Mouse (Mus musculus) gastrocnemius, postnatal 10 days (tissue): ENCODE results near the gene Ptgfrn. TPM values are rescaled to one million over a fixed set of nuclear protein-coding genes. Genes with fewer than 3 reads are reported as not detected.

Experiments used
- DNase-seq: peaks from one replicate; pipeline ENCODE4 v3.0.0; 2021; ENCODE audit warnings: mixed read lengths
- total RNA-seq, 2 experiments: library from RNA; stranded (reverse); gene quantifications; 2 replicates each; pipeline ENCODE4 v1.2.3; 2021

Ptgfrn gene
- total RNA-seq, 2 experiments from 2014 or later = 49.3 to 59.3 TPM

GRCm38 (mm10) chr3:101078344-101078743 is 31.7 kb downstream of the Ptgfrn start:
- peak; percentile 57 for DNase-seq

- no peak for DNase-seq
These were observed 32.4 kb downstream of the Ptgfrn start for GRCm38 (mm10) chr3:101077710-101078100.

GRCm38 (mm10) chr3:101076966-101077709 is 32.9 kb downstream of the Ptgfrn start:
- DNase-seq = no peak

- DNase-seq = no peak
These were observed 34.2 kb downstream of the Ptgfrn start for GRCm38 (mm10) chr3:101075866-101076265.

- DNase-seq = no peak
These were observed 36.7 kb downstream of the Ptgfrn start for GRCm38 (mm10) chr3:101073384-101073783.

- DNase-seq = no peak
These were observed 37.4 kb downstream of the Ptgfrn start for GRCm38 (mm10) chr3:101072506-101073215.

GRCm38 (mm10) chr3:101071576-101071975 is 38.5 kb downstream of the Ptgfrn start:
- no peak for DNase-seq

GRCm38 (mm10) chr3:101070796-101071235 is 39.3 kb downstream of the Ptgfrn start:
- no peak for DNase-seq

- DNase-seq = peak; percentile 70
These were observed 39.8 kb downstream of the Ptgfrn start for GRCm38 (mm10) chr3:101070230-101070795.

- DNase-seq = no peak
These were observed 41.4 kb downstream of the Ptgfrn start for GRCm38 (mm10) chr3:101068701-101069100.

GRCm38 (mm10) chr3:101066175-101066574 is 43.9 kb downstream of the Ptgfrn start:
- no peak for DNase-seq

GRCm38 (mm10) chr3:101061865-101062585 is 48.1 kb downstream of the Ptgfrn start:
- no peak for DNase-seq

- no peak for DNase-seq
These were observed 50.9 kb downstream of the Ptgfrn start for GRCm38 (mm10) chr3:101059214-101059613.

GRCm38 (mm10) chr3:101058203-101058602 is 51.9 kb downstream of the Ptgfrn start:
- DNase-seq = no peak

GRCm38 (mm10) chr3:101055216-101055615 is 54.9 kb downstream of the Ptgfrn start:
- DNase-seq = no peak

- no peak for DNase-seq
These were observed 58.5 kb downstream of the Ptgfrn start for GRCm38 (mm10) chr3:101051601-101052000.

GRCm38 (mm10) chr3:101049997-101050396 is 60.1 kb downstream of the Ptgfrn start:
- no peak for DNase-seq

GRCm38 (mm10) chr3:101048781-101049180 is 61.3 kb downstream of the Ptgfrn start:
- no peak for DNase-seq

GRCm38 (mm10) chr3:101047586-101048275 is 62.3 kb downstream of the Ptgfrn start:
- peak; percentile 48 for DNase-seq

GRCm38 (mm10) chr3:101045431-101045830 is 64.6 kb downstream of the Ptgfrn start:
- peak; percentile 62 for DNase-seq

GRCm38 (mm10) chr3:101044686-101045085 is 65.4 kb downstream of the Ptgfrn start:
- no peak for DNase-seq

- DNase-seq = no peak
These were observed 68.1 kb downstream of the Ptgfrn start for GRCm38 (mm10) chr3:101041997-101042396.
